Mouse (Mus musculus) kidney, adult 2 months (tissue): ENCODE data around the gene Doc2b. TPM values are rescaled to one million over a fixed set of nuclear protein-coding genes. Genes with fewer than 3 reads are reported as not detected.

ENCODE experiments used
- DNase-seq: peaks from one replicate; pipeline ENCODE4 v3.0.0; 2021
- H3K27ac ChIP-seq: fragments of 200-500 bp; 2 replicates; pipeline ENCODE4 v1.5.1; 2012; ENCODE audit warnings: low read depth, low read length, control low read depth, inconsistent platforms; ENCODE audit not compliant: insufficient read depth
- H3K27me3 ChIP-seq: fragments of 200-500 bp; replicated peaks from 2 replicates; pipeline ENCODE4 v1.6.1; 2012; ENCODE audit warnings: mild to moderate bottlenecking, moderate library complexity, low read length, inconsistent platforms; ENCODE audit not compliant: control insufficient read depth, insufficient read depth
- H3K36me3 ChIP-seq: fragments of 200-500 bp; 2 replicates; pipeline ENCODE4 v1.6.1; 2012; ENCODE audit warnings: mild to moderate bottlenecking, moderate library complexity, low read length, inconsistent platforms; ENCODE audit not compliant: control insufficient read depth, insufficient read depth
- H3K4me1 ChIP-seq: fragments of 200-500 bp; 2 replicates; pipeline ENCODE4 v1.6.1; 2011; ENCODE audit warnings: low read length; ENCODE audit not compliant: control insufficient read depth, insufficient read depth
- H3K4me3 ChIP-seq: fragments of 200-500 bp; 2 replicates; pipeline ENCODE4 v1.5.1; 2011; ENCODE audit warnings: mild to moderate bottlenecking, low read depth, low read length, control low read depth; ENCODE audit not compliant: insufficient read depth
- CTCF ChIP-seq: fragments of 200-500 bp; conservative IDR thresholded peaks from 2 replicates; pipeline ENCODE4 v1.5.1; 2011; ENCODE audit warnings: low read depth, mild to moderate bottlenecking, control low read depth, low read length, moderate library complexity, mixed read lengths; ENCODE audit not compliant: insufficient read depth, insufficient read length
- POLR2A ChIP-seq: fragments of 200-500 bp; IDR thresholded peaks from one replicate; pipeline ENCODE4 v1.6.1; 2011; ENCODE audit warnings: low read depth, low read length, control low read depth
- WGBS: fragments of 180-500 bp; shearing (Covaris S2); methylation state at CpG from one replicate; pipeline ENCODE4 v1.1.7; 2018; 5-methylcytosine and 5-hydroxymethylcytosine counted together
- polyA plus RNA-seq: library from polyadenylated mRNA; depleted of rRNA; stranded (reverse); fragments of >200 nt; gene quantifications from 2 replicates; pipeline ENCODE4 v1.2.3, GENCODE M21; 2012

Doc2b gene
- polyA plus RNA-seq, 1 experiment, result 0.36 TPM

DNA sequence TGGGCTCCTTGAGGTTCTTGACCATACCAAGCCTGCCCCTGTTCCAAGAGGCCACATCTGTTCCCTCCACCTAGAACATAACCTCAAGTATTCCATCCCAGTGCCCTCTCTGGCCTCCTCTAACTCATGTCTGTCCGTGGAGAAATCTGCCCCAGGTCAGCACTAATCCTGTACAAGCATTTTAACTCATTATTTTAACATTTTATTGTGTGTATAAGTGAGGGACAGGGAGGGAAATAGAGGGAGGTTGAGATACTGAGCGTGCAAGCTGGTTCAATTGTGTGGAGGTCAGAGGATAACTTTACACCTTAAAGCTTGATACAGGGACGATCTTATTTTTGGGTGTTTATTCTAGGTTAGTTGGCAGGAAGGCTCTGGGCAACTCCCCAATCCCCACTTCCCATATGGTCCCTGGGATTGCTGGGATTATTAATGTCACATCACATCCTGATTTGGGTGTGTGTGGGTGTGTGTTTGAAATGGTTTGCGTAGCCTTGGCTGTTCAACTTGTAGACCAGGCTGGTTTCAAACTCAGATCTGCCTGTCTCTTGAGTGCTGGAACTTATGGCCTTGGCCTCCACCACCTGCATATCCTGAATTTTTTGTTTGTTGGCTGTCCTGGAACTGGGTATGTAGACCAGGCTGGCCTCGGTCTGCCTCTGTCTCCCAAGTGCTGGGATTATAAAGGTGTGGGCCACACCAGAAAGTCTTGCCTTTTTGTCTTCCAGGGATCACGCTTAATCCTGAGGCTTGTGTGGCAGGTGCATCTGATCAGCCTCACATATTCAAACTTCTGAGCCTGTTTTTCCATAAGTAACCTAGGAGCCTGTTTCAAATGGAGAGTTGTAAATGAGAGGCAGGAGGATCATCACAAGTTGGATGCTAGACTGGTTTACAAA, 27.5 kb downstream of the Doc2b start:
- TF ChIP-seq CTCF (no peak), POLR2A (no peak)
- no peaks in the 10 kb centered on the region for H3K27me3 ChIP-seq
- H3K4me1 ChIP-seq, result peaks cover 2% of the 10 kb centered on the region; the same call in 1 of the 2 replicates
- H3K4me3 ChIP-seq, result no peak overlapping the region
- DNase-seq, result no peak
- peaks cover 8% of the 10 kb centered on the region for H3K36me3 ChIP-seq
- H3K27ac ChIP-seq, result no peak overlapping the region
- WGBS, result 53% methylated on average over 6 of the region's 6 CpGs

DNA sequence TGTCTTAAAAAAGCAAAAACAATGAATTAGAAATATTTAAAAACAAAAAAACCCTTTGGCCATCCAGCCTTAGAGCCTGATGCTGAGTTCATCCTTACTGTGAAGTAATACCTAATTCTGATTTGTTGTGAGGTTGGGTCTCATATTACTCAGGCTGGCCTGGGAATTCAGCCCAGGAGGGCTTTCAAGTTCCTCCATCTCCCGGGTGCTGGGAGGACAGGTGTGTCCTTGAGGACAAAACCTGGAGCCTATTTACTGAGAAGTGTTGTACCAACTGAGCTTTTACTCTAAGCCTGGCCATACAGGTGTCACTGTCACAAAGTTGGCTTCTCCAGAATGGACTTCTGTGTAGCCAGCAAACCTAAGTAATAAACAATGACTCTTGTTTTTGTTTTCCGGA, 28.8 kb downstream of the Doc2b start:
- Histone ChIP-seq H3K4me1 (peaks cover 2% of the 10 kb centered on the region; the same call in 1 of the 2 replicates), H3K36me3 (peaks cover 8% of the 10 kb centered on the region), H3K4me3 (no peak overlapping the region), H3K27ac (0 out of 2 replicates have a peak overlapping the region, but pooled peaks have one; percentile 20), H3K27me3 (no peaks in the 10 kb centered on the region)
- 39% methylated on average over 2 of the region's 2 CpGs for WGBS
- no peak for DNase-seq
- TF ChIP-seq CTCF (no peak), POLR2A (no peak)

DNA sequence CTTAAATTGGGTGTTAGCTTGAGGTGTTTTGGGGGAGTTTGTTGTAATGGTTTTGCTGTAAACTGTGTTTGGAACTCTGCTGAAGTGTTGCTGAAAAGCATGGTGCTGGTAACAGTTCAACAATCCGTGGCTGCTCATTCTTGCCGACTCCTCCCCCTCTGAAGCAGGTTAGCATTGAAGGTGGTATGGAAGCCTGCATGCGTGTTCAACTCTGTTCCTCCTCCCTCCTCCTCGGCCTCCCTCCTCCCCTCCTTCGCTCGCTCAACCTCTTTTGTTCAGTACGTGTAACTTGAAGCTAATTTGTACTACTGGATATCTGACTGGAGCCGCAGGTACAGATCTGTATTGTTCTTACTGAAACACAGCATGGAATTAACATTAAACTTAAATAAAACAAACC, 30.7 kb downstream of the Doc2b start:
- no peak for TF ChIP-seq CTCF
- no peak for TF ChIP-seq POLR2A
- WGBS, result 67% methylated on average over 8 of the region's 8 CpGs
- no peak overlapping the region for H3K4me3 ChIP-seq
- H3K27ac ChIP-seq, result no peak overlapping the region
- H3K36me3 ChIP-seq, result peaks cover 9% of the 10 kb centered on the region
- DNase-seq, result no peak
- H3K27me3 ChIP-seq, result no peaks in the 10 kb centered on the region
- H3K4me1 ChIP-seq, result peaks cover 2% of the 10 kb centered on the region; the same call in 1 of the 2 replicates

DNA sequence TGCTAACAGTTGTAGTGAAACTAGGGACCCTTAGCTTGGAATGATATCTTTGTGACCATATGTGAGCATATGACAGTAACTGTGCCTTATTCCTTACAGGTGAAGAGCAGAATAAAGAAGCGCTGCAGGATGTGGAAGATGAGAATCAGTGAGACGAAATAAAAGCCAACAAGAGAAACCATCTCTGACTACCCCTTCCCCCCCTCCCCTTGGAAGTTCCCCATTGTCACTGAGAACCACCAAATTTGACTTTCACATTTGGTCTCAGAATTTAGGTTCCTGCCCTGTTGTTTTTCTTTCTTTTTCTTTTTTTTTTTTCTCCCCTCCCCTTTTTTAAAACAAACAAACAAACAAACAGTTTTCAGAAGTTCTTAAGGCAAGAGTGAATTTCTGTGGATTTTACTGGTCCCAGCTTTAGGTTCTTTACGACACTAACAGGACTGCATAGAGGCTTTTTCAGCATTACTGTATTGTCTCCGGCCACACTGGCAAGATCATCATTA, 31.3 kb downstream of the Doc2b start:
- Histone ChIP-seq H3K4me3 (no peak overlapping the region), H3K4me1 (peaks cover under 1% of the 10 kb centered on the region; the same call in 1 of the 2 replicates), H3K27ac (no peak overlapping the region), H3K27me3 (no peaks in the 10 kb centered on the region), H3K36me3 (peaks cover 12% of the 10 kb centered on the region)
- TF ChIP-seq CTCF (no peak), POLR2A (no peak)
- DNase-seq, result no peak
- 77% methylated on average over 4 of the region's 4 CpGs for WGBS

DNA sequence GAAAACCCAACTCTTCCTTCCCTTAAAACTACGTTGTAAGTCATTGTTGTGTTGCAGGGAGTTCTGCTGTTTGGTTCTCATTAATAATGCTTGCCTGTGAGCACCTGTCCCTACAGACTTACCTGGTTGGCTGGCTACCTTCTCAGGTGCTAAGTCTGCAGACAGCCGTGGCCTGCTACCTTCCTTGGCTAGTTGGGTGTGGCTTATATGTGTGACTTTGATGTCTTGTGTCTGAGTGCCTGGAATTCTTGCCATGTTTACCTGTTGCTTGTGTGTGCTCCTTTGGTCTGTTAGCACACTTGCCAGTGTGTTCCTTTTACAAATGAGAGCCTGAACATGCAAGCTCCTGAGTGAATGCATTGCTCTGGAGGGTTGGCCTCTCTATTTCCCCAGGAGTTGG, 33.1 kb downstream of the Doc2b start:
- Histone ChIP-seq H3K4me3 (no peak overlapping the region), H3K27ac (no peak overlapping the region), H3K4me1 (no peaks in the 10 kb centered on the region; the same call in 1 of the 2 replicates), H3K36me3 (peaks cover 15% of the 10 kb centered on the region), H3K27me3 (no peaks in the 10 kb centered on the region)
- WGBS, result 40% methylated on average over 2 of the region's 2 CpGs
- TF ChIP-seq CTCF (no peak), POLR2A (no peak)
- DNase-seq, result no peak

DNA sequence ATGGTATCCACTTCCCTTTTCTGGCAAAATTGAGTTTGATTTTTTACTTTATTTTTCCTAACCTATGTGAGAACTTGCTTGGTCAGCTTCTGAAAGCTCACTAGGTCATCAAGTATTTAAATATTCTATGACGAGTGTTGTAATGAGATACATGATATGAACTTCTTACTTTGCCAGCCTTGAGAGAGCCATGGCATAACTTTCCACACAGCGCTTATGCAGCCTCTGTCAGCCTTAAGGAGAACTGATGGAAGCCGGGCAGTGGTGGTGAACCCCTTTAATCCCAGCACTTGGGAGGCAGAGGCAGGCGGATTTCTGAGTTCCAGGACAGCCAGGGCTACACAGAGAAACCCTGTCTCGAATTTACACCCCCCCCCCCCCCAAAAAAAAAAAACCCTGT, 35.1 kb downstream of the Doc2b start:
- 77% methylated on average over 5 of the region's 5 CpGs for WGBS
- Histone ChIP-seq H3K4me1 (no peaks in the 10 kb centered on the region; the same call in 1 of the 2 replicates), H3K27me3 (no peaks in the 10 kb centered on the region), H3K4me3 (no peak overlapping the region), H3K36me3 (peaks cover 22% of the 10 kb centered on the region), H3K27ac (no peak overlapping the region)
- DNase-seq, result no peak
- TF ChIP-seq CTCF (no peak), POLR2A (no peak)

DNA sequence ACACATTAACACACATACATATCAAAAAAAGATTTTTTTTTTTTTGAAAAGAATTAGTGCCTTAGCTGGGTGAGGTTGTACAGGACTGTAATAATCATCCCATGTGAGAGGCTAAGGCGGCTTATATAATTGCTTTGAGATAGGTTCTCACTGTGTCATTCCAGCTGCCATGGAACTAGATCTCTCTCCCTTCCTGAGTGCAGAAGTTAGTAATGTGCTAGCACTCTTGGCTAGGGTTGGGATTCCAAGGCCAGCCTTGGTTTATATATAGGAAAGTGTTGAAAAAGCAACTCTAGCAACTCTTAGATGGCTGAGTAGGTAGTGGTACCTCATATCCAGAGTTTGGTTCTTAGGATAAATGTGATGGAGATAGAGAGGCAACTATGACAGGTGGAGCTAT, 37.3 kb downstream of the Doc2b start:
- H3K36me3 ChIP-seq, result peaks cover 17% of the 10 kb centered on the region
- H3K4me3 ChIP-seq, result no peak overlapping the region
- H3K4me1 ChIP-seq, result no peaks in the 10 kb centered on the region; the same call in 1 of the 2 replicates
- 88% methylated on average over 1 of the region's 1 CpGs for WGBS
- TF ChIP-seq POLR2A, result no peak
- no peak for TF ChIP-seq CTCF
- no peaks in the 10 kb centered on the region for H3K27me3 ChIP-seq
- no peak overlapping the region for H3K27ac ChIP-seq
- no peak for DNase-seq
